In the genomic region with DNA sequence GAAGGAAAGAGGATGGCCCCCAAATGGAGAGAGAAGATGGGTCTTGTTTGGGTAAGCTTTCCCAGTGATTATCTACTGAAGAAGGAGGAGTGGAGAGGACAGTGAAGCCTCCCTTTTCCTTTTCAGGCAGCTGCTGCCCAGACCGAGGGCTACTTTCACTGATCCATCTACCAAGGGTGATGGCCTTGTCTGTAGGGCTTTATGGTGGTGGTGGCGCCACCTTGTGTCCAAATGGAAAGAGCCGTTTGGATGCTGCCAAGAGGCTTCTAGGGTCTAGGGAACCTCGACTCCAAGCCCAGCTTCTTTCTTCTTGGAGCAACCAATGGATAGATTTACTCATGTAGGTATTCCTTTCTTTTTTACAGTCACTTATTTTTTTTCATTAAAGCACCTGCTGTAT, we compare ENCODE assay signal across 10 mouse cellular contexts. TPM values are rescaled to one million over a fixed set of nuclear protein-coding genes. Genes with fewer than 3 reads are reported as not detected.
DNase-seq lines count a peak whose midpoint lies in the region; ATAC-seq and TF ChIP-seq lines count a peak whose summit lies in the region.
"Had no signal": no experiment of that assay in that cellular context is flagged by ENCODE, and none has a peak within 500 bp of the region (broad histone marks: within the 10 kb centered on the region; RNA-seq: fewer than 3 reads in every experiment).

No protein-coding gene starts in this region.

- DNase-seq in gastrocnemius, adult 2 months, result peak; percentile 43
- no peak for DNase-seq in gastrocnemius, postnatal 25 days
- DNase-seq in urinary bladder, postnatal 25 days (ENCODE audit: low spot score), result peak; percentile 29
- no peak for DNase-seq in urinary bladder, adult 2 months (ENCODE audit: low spot score)
- DNase-seq in embryo, embryonic 10 days (ENCODE audit: low spot score), result peak; percentile 87
- DNase-seq in liver, embryonic 11.5 days (ENCODE audit: low spot score), result peak; percentile 35
- peak; percentile 80 for DNase-seq in right cerebral cortex, postnatal 4 days

- ATAC-seq in hindbrain, embryonic 15.5 days (ENCODE audit: low FRiP score, low read depth), result peak; percentile 68; the same call in 1 of the 2 replicates
- ATAC-seq in liver, embryonic 11.5 days (replicated peaks; ENCODE audit: low FRiP score), result no peak

- TF ChIP-seq CTCF in gastrocnemius, adult 2 months (IDR thresholded peaks at IDR 0.05), result peak; percentile 73

- H3K36me3 ChIP-seq in hindbrain, embryonic 15.5 days, result no peaks in the 10 kb centered on the region
- H3K36me3 ChIP-seq in liver, embryonic 11.5 days (ENCODE audit: control insufficient read depth, insufficient read depth, low read length), result no peaks in the 10 kb centered on the region

- no peak overlapping the region for H3K4me3 ChIP-seq in gastrocnemius, adult 2 months
- no peak overlapping the region for H3K4me3 ChIP-seq in hindbrain, embryonic 15.5 days
- no peak overlapping the region for H3K4me3 ChIP-seq in liver, embryonic 11.5 days (ENCODE audit: low read depth, low read length)
- H3K4me3 ChIP-seq: myocyte had no signal

- no peak overlapping the region for H3K4me2 ChIP-seq in hindbrain, embryonic 15.5 days
- H3K4me2 ChIP-seq in liver, embryonic 11.5 days, result no peak overlapping the region

- H3K27me3 ChIP-seq in hindbrain, embryonic 15.5 days, result no peaks in the 10 kb centered on the region
- H3K27me3 ChIP-seq in liver, embryonic 11.5 days (replicated peaks; ENCODE audit: control insufficient read depth, insufficient read depth, low read length), result no peaks in the 10 kb centered on the region

- H3K9me3 ChIP-seq in hindbrain, embryonic 15.5 days, result no peaks in the 10 kb centered on the region
- H3K9me3 ChIP-seq in liver, embryonic 11.5 days (ENCODE audit: control insufficient read depth, low read length), result no peaks in the 10 kb centered on the region

- 0 out of 2 replicates have a peak, but pooled peaks cover 4% of the 10 kb centered on the region for H3K4me1 ChIP-seq in hindbrain, embryonic 15.5 days (replicated peaks)
- H3K4me1 ChIP-seq in liver, embryonic 11.5 days (replicated peaks; ENCODE audit: control insufficient read depth, insufficient read depth, low read length), result no peaks in the 10 kb centered on the region

- WGBS in hindbrain, embryonic 15.5 days, result 4% methylated on average over 4 of the region's 4 CpGs
- 9% methylated on average over 4 of the region's 4 CpGs for WGBS in liver, embryonic 11.5 days

- no peak overlapping the region for H3K9ac ChIP-seq in hindbrain, embryonic 15.5 days
- no peak overlapping the region for H3K9ac ChIP-seq in liver, embryonic 11.5 days (ENCODE audit: low read depth, low read length)

- intact Hi-C loops in gastrocnemius, adult 2 months (cut with DNase I), result loop anchor here (1.0 kb wide), 1 partner anchor 310 kb away; no protein-coding TSS in a partner anchor

- no peak overlapping the region for H3K27ac ChIP-seq in gastrocnemius, adult 2 months
- no peak overlapping the region for H3K27ac ChIP-seq in hindbrain, embryonic 15.5 days (replicated peaks)
- H3K27ac ChIP-seq in liver, embryonic 11.5 days (ENCODE audit: low read depth, low read length), result no peak overlapping the region

RNA-seq across cellular contexts. Expression of a gene that starts 29.2 kb away (rescaled TPM):
- under 1 TPM; 0.10 to 0.28 TPM for total RNA-seq in gastrocnemius, adult 2 months (2021)
- under 1 TPM; 0.24 to 0.33 TPM for total RNA-seq in gastrocnemius, postnatal 25 days (2021)
- polyA plus RNA-seq in urinary bladder, adult 2 months (2012; rRNA removed), result 0.19 and 0.43 TPM in 2 replicates
- 33.9 and 34.2 TPM in 2 replicates for polyA plus RNA-seq in hindbrain, embryonic 15.5 days (2015; fragmentation: Nextera tagmentation; extraction: Ambion mirVana)
- 0.58 and 0.62 TPM in 2 replicates for polyA plus RNA-seq in liver, embryonic 11.5 days (2014; fragmentation: Nextera tagmentation; extraction: Ambion mirVana)
- total RNA-seq: hematopoietic stem cell, adult 5-6 weeks had no signal
- polyA plus RNA-seq: myocyte had no signal

RNA-seq across cellular contexts. Expression of a gene that starts 59.5 kb away (rescaled TPM):
- total RNA-seq in gastrocnemius, adult 2 months (2021), result under 1 TPM in 1 of 2 experiments, not detected in 1; 0.08 TPM
- total RNA-seq in gastrocnemius, postnatal 25 days (2021), result under 1 TPM in 1 of 2 experiments, not detected in 1; 0.05 TPM
- polyA plus RNA-seq in urinary bladder, adult 2 months (2012; rRNA removed), result 0.10 and 0.21 TPM in 2 replicates
- 80.6 and 83.2 TPM in 2 replicates for polyA plus RNA-seq in hindbrain, embryonic 15.5 days (2015; fragmentation: Nextera tagmentation; extraction: Ambion mirVana)
- polyA plus RNA-seq in liver, embryonic 11.5 days (2014; fragmentation: Nextera tagmentation; extraction: Ambion mirVana), result not detected in 2 replicates
- total RNA-seq: hematopoietic stem cell, adult 5-6 weeks had no signal
- polyA plus RNA-seq: myocyte had no signal

Comparison
In these comparisons a context has a peak if more than half of its experiments do, and no peak if none do; other contexts are left out.
1. DNase-seq: peak in gastrocnemius, adult 2 months (single experiment), urinary bladder, postnatal 25 days (single experiment), embryo, embryonic 10 days (single experiment), liver, embryonic 11.5 days (single experiment) and right cerebral cortex, postnatal 4 days (single experiment); none in gastrocnemius, postnatal 25 days (single experiment) and urinary bladder, adult 2 months (single experiment).
2. RNA of a gene that starts 29.2 kb away (polyA plus RNA-seq): 33.9 to 34.2 TPM in hindbrain, embryonic 15.5 days; 0.58 to 0.62 TPM in liver, embryonic 11.5 days and 0.19 to 0.43 TPM in urinary bladder, adult 2 months; every median in the first group is over 10 times any median in the second.
3. RNA of a gene that starts 59.5 kb away (polyA plus RNA-seq): 80.6 to 83.2 TPM in hindbrain, embryonic 15.5 days; 0.10 to 0.21 TPM in urinary bladder, adult 2 months and not detected in liver, embryonic 11.5 days; every median in the first group is over 10 times any median in the second.